Mouse (Mus musculus): ENCODE measurements around the gene Mrgprh.

DNA sequence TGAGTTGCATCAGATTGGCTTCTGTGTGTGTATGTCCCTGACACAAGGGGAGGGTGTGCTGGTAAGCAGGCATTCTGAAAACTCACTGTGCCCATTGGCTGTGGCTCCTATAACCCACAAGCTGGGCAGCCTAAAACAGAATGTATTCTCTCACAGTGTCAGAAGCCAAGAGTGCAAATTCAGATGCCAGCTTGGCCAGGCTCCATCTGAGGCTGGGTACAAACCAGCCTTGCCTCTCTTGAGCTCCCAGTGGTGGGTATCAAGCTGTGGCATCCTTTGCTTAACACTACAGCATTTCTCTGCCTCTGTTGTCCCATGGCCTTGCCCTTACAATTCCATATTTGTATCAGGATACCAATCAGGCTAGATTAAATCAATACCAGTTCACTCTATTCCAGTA lies 11.7 kb upstream of the Mrgprh start:
- TF ChIP-seq CTCF (IDR thresholded peaks at IDR 0.05), result no peak
- TF ChIP-seq POLR2A (IDR thresholded peaks at IDR 0.05; ENCODE audit: insufficient read depth, low read depth, low read length), result no peak
